Mouse (Mus musculus): ENCODE measurements at regions not wholly inside any gene's neighbourhood (a gene's known extent, or its start where the extent isn't known, plus 50 kb on each side); places are given as distances from the start of the nearest gene placed in this dataset.
A peak's percentile ranks its signal among the peaks of the same experiment; 100 is the strongest.

DNA sequence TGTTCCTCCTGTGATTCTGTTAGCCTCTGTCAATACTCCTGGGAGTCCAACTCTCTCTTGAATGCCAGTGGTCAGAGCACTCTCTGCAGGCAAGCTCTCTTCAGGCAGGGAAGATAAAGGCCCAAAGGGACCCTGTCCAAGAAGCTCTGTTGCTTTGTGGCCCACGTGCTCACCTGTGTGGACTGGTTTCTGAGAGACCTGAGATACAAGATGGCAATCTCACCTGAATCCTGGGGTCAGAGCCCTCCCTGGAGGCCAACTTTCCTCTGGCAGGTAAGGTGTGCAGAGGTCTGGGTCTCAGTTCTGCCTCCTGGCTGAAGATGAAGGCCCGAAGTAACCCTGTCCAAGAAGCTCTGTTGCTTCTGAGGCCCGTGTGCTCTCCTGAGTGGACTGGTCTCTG, 83.6 kb upstream of the Adcy1 start:
- ChIA-PET POLR2A (no interaction called here), CTCF (no interaction called here)
- DNase-seq (ENCODE audit: low read depth, low spot score) (no peak), ATAC-seq (no peak)
- H3K27me3 ChIP-seq: no peaks in the 10 kb centered on the region
- in situ Hi-C loops (cut with MboI; ENCODE audit: low pct_unique_long_range_greater_than_20kb): no loop called here
- TF ChIP-seq CTCF (IDR thresholded peaks at IDR 0.05): no peak

DNA sequence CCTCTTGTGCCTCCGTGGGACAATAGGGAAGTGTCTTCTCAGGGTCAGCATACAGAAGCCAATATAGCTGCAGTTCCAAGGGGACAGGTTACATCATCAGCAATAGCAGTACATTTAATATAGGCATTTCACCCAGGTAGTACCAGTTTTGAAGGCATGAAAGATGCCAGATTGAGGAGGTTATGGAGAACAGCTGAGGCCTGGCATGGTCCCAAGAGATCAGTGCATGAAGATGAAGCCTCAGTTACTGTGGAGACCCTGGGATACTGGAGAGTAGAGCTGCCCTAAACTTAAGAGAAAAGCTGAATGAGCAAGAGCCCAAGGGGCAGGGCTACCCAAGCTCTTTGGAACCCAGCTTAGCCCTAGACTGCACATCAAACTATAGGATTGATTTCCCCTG, 94.1 kb upstream of the Adcy1 start:
- DNase-seq (ENCODE audit: low read depth, low spot score) (no peak), ATAC-seq (no peak)
- ChIA-PET CTCF (interaction anchor here (0.7 kb wide), 1 partner anchor 16 kb away, joined by 3 read pairs; no protein-coding TSS in a partner anchor), POLR2A (no interaction called here)
- H3K27me3 ChIP-seq: no peaks in the 10 kb centered on the region
- in situ Hi-C loops (cut with MboI; ENCODE audit: low pct_unique_long_range_greater_than_20kb): no loop called here
- no peak for TF ChIP-seq CTCF (IDR thresholded peaks at IDR 0.05)

DNA sequence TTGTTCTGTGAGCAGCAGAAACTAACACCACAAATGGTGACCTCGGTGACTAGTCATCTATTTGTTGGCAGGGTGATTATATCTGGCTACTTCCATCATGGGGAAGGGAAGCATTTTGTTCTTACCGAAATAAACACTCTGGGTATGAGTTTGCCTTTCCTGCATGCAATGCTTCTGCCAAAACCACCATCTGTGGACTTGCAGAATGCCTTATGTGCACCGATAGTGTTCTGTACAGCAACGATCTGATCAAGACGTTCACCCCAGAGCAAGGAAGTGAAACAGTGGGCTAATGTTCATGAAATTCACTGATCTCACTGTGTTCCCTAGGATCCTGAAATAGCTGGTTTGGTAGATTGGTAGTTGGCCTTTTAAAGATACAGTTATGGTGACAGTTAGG, 96.3 kb upstream of the Adcy1 start:
- ChIA-PET CTCF (no interaction called here), POLR2A (no interaction called here)
- no peak for ATAC-seq
- DNase-seq (ENCODE audit: low read depth, low spot score): no peak
- no peak for TF ChIP-seq CTCF (IDR thresholded peaks at IDR 0.05)
- H3K27me3 ChIP-seq: no peaks in the 10 kb centered on the region
- in situ Hi-C loops (cut with MboI; ENCODE audit: low pct_unique_long_range_greater_than_20kb): no loop called here

DNA sequence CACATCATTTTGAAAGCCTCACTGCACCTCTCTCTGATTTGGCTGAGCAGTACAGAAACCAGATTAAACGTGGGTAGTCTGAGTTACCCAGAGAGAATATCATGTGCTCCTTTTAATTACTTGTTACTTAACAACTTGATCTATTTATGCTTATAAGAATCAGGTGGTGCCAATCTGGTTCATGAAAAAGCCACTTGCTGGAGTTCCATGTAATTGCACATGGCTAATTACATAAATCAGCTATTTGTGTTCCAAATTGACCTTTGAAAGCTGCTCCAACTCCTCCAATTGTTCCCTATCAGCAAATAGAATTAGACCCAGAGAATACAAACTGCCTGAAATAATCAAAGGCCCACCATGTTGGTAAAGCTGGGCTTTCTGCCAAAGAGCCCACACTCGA, 98.8 kb upstream of the Adcy1 start:
- CTCF ChIA-PET: interaction anchor here (1.1 kb wide), 1 partner anchor 11 kb away, joined by 3 read pairs; no protein-coding TSS in a partner anchor
- in situ Hi-C loops (cut with MboI; ENCODE audit: low pct_unique_long_range_greater_than_20kb): no loop called here
- TF ChIP-seq CTCF (IDR thresholded peaks at IDR 0.05): no peak
- ATAC-seq (no peak), DNase-seq (ENCODE audit: low read depth, low spot score) (no peak)
- POLR2A ChIA-PET: no interaction called here
- H3K27me3 ChIP-seq: no peaks in the 10 kb centered on the region

DNA sequence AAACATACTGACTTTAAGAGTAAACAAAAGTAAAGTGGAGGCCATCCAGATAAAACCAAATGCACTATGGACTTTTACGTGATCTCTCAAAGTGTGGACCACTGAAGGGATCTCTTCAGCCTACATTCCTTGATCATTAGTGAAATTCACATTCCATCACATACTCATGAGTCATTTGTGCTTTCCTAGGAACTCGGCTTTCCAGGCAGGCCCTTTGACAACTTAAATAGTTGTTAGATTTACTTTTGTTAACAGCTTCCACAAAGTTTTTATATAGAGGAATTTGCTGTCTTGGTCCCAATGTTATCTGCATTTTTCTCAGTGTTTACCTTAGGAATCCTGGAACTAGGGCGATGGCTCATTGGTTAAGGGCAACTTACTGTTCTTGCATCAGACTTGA, 99.7 kb upstream of the Adcy1 start:
- ChIA-PET POLR2A (no interaction called here), CTCF (interaction anchor here (0.7 to 1.1 kb wide), 2 partner anchors 10 to 301 kb away, joined by 3 read pairs; no protein-coding TSS in a partner anchor)
- in situ Hi-C loops (cut with MboI; ENCODE audit: low pct_unique_long_range_greater_than_20kb): no loop called here
- peak; percentile 86 for ATAC-seq
- no peaks in the 10 kb centered on the region for H3K27me3 ChIP-seq
- TF ChIP-seq CTCF (IDR thresholded peaks at IDR 0.05): no peak
- peak; percentile 20 for DNase-seq (ENCODE audit: low read depth, low spot score)

DNA sequence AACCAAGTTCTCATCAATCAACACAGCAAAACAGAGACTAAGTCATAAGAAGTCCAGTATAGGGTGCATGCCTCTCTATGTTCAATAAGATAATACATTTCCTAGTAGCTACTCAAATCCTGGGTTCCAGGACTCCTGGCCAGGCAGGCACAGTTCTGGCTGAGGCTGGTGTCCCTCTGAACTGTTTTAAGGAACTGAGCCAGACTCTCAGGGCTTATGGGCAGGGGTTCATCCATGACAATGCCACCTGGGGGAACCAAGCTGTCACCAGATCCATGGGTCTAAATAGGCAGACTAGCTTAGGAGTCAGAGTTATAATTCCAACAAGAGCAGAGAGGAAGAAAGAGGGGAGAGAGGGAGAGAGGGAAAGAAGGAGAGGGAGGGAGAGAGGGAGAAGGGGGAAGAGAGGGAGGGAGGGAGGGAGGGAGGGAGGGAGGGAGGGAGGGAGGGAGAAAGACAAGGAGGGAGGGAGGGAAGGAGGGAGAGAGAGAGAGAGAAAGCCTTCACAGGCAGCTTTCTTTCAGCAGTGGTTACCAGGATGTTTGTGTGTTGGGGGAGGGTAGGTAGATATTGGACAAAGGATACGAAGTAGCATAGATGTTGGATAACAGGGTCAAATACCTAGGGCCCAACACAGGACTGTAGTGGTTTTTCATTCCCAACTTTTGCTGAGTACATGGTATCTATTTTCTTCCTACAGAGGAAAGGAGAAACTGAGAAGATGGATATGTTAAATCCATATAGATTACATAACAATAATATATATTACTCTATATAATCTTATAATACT, 100.3 kb upstream of the Adcy1 start:
- in situ Hi-C loops (cut with MboI; ENCODE audit: low pct_unique_long_range_greater_than_20kb): no loop called here
- ChIA-PET CTCF (interaction anchor here (0.7 kb wide), 1 partner anchor 301 kb away, joined by 3 read pairs; no protein-coding TSS in a partner anchor), POLR2A (no interaction called here)
- H3K27me3 ChIP-seq: no peaks in the 10 kb centered on the region
- TF ChIP-seq CTCF (IDR thresholded peaks at IDR 0.05): no peak
- DNase-seq (ENCODE audit: low read depth, low spot score) (no peak), ATAC-seq (no peak)

DNA sequence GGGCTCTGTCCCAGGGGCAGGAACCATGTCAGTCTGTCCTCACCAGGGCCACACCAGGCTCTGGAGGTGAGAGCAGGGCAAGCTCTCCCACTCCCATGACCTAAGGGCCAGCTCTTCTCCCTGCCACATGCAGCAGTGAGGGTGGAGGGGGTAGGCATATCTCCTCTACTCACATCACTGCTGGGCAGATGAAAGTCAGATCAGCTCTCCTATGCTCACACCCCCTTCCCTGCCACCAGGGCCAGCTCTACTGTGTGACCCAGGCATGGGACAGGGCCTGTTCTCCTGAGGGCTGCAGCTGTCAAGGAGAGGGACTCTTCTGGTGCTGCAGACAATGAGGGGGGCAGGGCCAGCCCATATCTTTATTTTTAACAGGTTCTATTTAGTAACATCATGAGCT, 101.0 kb upstream of the Adcy1 start:
- no peaks in the 10 kb centered on the region for H3K27me3 ChIP-seq
- DNase-seq (ENCODE audit: low read depth, low spot score): no peak
- POLR2A ChIA-PET: no interaction called here
- no peak for ATAC-seq
- no peak for TF ChIP-seq CTCF (IDR thresholded peaks at IDR 0.05)
- in situ Hi-C loops (cut with MboI; ENCODE audit: low pct_unique_long_range_greater_than_20kb): no loop called here
- CTCF ChIA-PET: interaction anchor here (1.5 kb wide), 1 partner anchor 11 kb away, joined by 4 read pairs; no protein-coding TSS in a partner anchor

DNA sequence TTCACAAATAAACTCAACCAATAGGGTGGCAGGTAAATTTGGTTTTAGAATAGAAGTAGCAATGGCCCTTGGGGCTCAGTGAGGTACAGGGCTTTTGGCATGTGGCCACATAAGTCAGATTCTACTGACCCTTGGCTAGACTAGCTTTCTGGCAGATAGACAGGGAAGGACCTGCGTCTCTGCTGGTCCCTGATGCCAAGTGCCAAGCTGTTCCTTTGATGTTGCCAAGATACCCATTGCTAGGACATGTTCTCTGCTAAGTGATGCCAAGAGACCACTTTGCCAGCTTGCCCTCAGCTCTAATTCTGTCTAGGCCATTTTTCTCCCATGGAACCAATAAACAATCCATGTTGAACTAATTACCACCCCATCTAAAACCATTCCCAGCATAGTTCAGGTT, 110.5 kb upstream of the Adcy1 start:
- ChIA-PET CTCF (interaction anchor here (0.7 kb wide), 1 partner anchor 25 kb away, joined by 3 read pairs; no protein-coding TSS in a partner anchor), POLR2A (no interaction called here)
- H3K27me3 ChIP-seq: no peaks in the 10 kb centered on the region
- DNase-seq (ENCODE audit: low read depth, low spot score) (no peak), ATAC-seq (no peak)
- no peak for TF ChIP-seq CTCF (IDR thresholded peaks at IDR 0.05)
- in situ Hi-C loops (cut with MboI; ENCODE audit: low pct_unique_long_range_greater_than_20kb): no loop called here

DNA sequence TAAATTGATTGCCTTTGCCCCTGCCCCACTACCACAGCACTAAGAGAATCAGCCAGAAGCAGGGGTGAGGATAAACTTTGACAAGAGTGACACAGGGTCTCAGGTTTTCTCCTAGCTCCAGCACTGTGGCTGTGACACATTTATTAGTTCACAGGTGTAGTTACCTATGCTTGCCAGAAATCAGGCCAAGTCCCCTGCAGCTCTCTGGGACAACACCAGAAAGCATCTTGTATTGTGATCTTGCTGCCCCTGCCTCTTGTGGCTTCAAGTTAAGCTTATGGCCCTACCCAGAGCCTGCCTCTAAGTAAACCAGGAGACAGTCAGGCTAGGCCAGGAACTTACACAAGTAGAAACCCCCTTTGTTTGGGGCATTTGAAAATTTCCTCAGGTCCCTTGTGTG, 111.9 kb upstream of the Adcy1 start:
- no peak for ATAC-seq
- CTCF ChIA-PET: interaction anchor here (1.2 kb wide), 1 partner anchor 10 kb away, joined by 4 read pairs; no protein-coding TSS in a partner anchor

DNA sequence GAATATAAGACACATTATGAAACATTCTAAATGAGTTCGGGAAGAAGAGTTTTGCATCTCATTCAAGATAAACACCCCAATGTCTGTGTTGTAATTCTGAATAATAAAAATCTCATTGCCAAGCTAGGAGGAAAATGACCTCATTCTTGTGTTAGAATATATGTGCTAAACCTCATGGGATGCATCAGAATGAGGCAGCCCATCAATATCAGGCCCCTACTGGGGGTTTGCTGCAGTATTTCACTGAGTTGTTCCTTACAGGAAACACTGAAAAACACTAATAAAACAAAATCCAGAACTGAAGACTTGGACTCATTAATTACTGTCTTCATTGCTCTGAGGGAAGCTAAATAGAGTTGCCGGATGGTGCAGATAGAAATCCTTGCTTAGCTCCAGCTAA, 111.6 kb upstream of the Gm11983 start:
- in situ Hi-C loops (cut with MboI; ENCODE audit: low pct_unique_long_range_greater_than_20kb): no loop called here
- ChIA-PET POLR2A (no interaction called here), CTCF (no interaction called here)
- TF ChIP-seq CTCF (IDR thresholded peaks at IDR 0.05): no peak
- DNase-seq (ENCODE audit: low read depth, low spot score) (no peak), ATAC-seq (no peak)
- no peaks in the 10 kb centered on the region for H3K27me3 ChIP-seq

More for the DNA sequence above, 111.9 kb upstream of the Adcy1 start:
- no peaks in the 10 kb centered on the region for H3K27me3 ChIP-seq
- POLR2A ChIA-PET: no interaction called here
- TF ChIP-seq CTCF (IDR thresholded peaks at IDR 0.05): no peak
- in situ Hi-C loops (cut with MboI; ENCODE audit: low pct_unique_long_range_greater_than_20kb): no loop called here
- DNase-seq (ENCODE audit: low read depth, low spot score): no peak

DNA sequence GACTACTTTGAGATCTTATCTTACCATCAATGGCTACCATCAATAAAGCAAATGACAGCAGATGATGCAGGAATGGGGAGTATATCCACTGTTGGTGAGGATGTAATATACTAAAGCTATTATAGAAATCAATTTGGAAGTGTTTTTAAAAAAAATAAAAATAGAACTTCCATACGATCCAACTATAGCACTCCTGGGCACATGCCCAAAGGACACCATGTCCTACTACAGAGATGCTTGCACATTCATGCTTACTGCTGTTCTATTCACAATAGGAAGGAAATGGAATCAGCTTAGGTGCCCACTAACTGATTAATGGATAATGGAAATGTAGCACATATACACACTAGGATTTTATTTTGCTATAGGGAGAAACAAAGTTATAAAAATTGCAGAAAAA, 96.7 kb upstream of the Gm11983 start:
- DNase-seq (ENCODE audit: low read depth, low spot score) (no peak), ATAC-seq (no peak)
- POLR2A ChIA-PET: no interaction called here
- TF ChIP-seq CTCF (IDR thresholded peaks at IDR 0.05): no peak
- in situ Hi-C loops (cut with MboI; ENCODE audit: low pct_unique_long_range_greater_than_20kb): no loop called here
- no peaks in the 10 kb centered on the region for H3K27me3 ChIP-seq
- CTCF ChIA-PET: no interaction called here

DNA sequence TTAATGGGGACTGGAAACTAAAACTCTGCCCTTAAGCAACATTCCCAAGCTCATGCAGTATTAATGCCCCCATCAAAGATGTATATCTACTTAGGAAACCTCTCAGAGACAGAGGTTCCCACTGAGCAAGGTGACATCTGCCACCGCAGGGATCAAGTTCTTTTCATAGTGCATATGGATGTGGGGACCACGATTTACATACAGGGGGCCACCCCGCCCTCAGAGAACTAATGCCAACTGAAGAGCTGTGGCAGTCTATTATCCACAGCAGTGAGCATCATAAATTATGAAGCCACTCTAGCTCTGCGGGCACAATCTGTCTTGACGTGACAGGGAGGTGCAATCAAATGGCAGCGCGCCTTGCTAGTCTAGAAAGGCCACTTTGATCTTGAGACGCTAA, 88.6 kb upstream of the Gm11983 start:
- H3K27me3 ChIP-seq: no peaks in the 10 kb centered on the region
- ChIA-PET POLR2A (no interaction called here), CTCF (no interaction called here)
- TF ChIP-seq CTCF (IDR thresholded peaks at IDR 0.05): no peak
- in situ Hi-C loops (cut with MboI; ENCODE audit: low pct_unique_long_range_greater_than_20kb): no loop called here
- ATAC-seq (no peak), DNase-seq (ENCODE audit: low read depth, low spot score) (no peak)

All from Patski (cell line).